Mouse (Mus musculus) kidney, adult 18-20 months (tissue): ENCODE measurements at regions not wholly inside any gene's neighbourhood (a gene's known extent, or its start where the extent isn't known, plus 50 kb on each side); places are given as distances from the start of the nearest gene placed in this dataset.

ENCODE experiments used
- DNase-seq: peaks from one replicate; pipeline ENCODE4 v3.0.0; 2021

DNA sequence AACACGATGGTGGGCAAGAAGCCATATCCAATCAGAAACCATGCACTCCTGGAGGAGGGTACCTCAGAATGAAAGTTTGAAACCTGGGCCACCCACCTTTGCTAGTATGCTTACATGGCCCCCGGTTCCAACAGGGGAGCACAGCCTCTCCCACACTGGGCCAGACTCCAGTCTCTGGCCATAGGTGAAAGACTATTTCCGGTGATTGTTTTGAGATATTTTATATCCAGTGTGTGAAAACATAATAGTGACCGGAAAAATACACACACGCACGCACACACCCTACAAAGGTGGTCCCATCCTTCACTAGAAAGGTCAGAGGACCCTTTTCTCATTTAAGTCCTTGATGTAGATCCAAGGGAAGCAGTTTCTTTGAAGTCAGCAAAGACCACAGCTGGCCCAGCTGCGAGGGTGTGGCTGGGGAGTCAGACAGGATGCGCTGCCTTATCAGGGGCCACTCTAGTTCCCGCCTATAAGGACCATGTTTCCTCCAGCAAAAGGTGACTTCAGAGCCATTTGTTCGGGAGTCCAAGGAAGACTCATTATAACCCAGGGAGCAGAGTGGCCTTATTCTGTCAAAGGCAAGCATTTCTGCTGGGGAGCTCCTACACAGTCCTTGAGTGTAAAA, 206.0 kb downstream of the Zfp36l1 start:
- no peak for DNase-seq

DNA sequence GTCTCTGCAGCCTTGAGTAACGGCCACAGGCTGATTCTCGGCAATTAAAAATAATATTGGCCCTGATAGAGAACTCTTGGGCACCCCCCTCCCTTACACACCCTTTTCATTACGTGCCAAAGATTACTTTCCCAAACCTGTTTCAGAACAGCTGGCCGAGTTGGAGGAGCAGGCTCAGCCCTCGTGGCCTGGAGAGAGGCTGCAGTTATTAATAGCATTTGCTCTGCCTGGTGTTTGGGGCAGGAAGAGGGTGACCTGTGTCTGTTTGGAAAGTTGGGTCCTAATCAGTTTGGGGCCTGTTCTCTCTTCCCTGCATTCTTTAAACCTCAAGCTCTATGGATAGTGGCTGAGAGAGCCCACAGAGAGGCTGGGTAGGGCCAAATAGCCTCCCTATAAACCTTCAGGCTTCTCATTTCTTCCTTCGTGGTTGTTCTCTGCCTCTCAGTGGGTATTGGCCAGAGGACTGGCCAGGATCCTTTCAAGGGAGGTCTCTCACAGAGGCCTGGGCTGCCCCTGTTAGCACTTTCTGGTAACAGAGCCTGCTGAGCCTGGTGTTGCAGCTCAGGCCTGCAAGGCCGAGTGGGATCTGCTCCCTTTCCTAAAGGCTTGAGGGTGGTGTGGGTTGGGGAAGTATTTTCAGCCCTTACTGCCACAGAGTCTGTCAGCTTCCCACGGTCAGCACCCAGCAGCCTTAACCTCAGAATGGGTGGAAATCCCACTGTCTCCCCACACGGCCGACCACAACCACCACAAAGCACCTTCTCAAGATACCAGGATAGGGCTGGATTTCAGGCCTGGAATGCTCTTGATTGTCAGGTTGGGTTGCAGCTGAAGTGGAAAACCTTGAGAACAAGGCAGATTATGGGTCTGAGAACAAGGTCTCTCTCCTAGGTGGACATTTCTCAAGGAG, 206.7 kb downstream of the Zfp36l1 start:
- no peak for DNase-seq

DNA sequence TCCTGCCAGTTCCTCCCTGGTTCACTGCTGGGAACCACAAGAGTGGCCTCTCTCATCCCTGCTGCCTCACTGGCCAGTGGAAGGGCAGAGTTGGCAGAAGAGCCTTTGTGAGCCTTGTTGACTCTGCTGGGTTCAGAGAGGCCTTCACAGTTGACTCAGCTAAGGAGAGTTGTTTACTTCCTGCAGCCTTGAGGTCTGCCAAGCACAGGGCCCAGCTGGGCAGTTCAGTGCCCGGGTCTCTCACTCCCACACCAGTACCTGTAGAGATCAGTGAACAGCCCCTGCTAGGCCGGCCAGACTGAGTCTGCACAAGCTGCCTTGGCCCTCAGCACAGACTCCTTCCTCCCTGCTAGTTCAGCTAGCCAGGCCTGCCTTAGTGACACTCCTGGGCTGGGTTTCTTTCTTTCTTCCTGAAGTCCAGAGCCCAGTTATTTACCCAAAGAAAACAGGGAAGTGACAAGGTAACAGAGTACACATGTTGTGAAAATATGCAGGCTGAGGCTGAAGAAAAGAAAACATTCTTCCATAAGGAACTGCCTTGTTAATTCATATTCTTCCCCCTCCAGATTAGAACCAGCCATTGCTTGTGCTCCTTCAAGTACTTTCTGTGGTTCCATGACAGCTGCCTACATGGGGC, 207.8 kb downstream of the Zfp36l1 start:
- DNase-seq, result no peak

DNA sequence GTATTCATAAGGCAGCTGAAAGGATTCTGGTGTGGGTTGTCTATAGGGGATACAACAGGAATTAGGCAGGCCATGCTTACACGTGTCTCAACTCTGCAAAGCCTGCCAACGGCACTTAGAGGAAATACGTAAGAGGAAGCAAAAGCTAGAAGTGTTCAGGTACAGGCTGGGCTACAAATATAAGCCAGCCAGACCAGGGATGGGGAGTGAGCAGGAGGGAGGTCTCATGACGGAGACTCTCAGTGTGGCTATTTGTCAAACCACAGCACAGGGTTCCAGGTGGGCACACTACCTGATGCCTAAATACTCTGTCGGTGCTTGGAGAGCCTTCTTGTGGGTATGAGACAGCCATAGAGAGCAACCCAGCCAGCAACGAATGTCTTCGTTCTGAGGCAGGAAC, 210.1 kb downstream of the Zfp36l1 start:
- no peak for DNase-seq

DNA sequence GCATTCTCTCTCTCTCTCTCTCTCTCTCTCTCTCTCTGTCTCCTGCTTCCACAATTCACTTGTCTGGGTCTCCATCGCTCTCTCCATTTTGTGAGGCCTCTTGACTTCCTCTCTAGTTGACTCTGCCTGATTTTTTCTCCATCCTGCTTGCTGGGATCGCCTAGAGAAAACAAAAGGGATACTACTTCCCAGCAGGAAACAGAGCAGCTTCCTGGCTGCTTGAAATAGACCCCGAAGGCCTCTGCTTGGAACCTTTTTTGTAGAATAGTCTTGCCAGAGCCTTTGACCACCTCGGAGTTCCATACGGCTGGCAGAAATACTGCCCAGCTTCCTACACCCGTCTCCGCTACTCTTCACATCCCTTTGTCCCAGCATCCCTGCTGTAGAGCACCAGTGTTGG, 210.7 kb downstream of the Zfp36l1 start:
- no peak for DNase-seq

DNA sequence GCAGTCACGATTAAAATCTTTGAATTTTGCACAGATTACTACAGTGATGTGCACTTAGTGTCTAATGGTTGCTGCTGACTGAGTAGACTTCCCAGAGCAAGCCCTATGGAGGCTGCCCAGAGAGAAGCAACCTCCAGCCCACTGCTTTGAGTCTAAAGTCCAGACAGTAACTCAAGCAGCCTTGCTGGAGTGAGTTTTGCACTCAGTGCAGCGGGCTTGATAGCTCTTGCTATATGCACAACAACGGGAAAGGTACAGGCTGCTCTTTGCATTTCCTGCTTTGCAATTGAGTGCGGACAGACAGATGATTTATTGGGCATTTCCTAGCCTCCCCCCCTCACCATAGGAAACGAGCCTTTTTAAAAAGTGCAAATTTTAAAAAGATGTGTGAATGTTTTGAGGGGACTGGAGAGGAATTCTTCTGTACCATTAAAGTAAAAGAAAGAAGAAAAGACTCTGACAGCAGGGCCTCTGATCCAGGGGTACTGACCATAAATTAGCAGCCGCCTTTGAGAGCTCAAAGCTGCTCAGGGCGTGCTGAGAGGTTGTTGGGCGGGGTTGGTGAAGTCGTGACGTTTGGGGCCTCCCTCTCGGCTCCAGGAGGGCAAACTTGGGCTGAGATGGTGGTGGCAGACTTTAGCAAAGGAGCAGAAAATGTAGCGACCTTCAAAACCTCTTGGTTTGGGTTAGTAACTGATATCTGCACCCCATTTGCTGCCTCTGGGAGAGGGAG, 214.4 kb downstream of the Zfp36l1 start:
- DNase-seq, result no peak

DNA sequence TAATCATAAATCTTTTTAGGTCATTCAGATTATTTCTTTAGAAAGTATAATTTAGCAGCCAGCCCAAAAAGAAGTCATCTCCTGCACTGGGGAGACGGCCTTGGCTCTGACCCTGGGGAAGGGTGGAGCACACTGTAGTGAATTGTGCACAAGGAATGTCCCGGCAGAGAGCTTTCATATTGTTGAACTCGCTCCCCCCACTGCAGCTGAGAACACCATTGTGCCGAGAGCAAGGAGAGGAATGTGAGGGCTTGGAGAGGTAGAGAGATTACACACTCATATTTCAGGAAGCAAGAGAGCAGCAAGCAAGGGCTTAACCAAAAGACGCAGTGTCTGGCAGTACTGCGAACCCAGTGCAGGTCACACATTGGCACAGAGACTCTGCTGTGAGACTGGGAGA, 216.8 kb downstream of the Zfp36l1 start:
- no peak for DNase-seq

DNA sequence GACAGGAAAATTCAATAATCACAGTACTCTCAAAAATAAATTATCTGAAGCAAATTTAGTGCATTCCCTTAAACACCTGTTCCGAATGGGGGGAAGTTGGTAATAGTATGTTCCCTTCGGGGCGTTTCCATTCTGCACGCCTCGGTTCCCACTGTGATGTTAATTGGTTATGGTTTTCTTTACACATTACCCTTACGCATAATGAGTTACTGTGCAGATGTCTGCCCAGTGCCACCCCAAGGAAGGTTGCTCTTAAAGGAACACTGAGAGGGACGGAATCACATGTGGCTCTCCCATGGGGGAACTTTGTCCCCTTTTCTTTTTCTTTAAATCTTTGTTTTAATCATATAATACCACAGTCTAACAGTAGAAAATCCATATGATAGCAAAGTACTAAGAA, 217.5 kb downstream of the Zfp36l1 start:
- DNase-seq, result no peak

DNA sequence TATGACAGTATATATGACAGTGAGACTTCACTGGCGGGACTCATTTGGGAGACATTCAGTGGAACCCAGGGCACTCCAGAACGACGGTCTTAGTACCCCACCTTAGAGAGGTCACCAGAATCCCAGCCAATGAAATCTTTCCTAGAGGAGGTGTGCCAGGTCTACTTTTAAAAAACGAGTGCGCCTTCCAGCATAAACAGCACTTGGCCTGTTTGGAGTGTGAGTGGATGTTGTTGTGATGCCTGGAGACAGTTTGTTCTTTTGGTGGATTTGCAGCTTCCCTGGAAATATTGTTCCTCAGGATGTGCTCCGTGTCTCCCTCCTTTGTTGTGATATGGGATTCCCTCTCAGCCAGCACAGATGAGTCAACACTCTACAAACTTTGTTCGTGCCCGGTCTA, 219.9 kb downstream of the Zfp36l1 start:
- DNase-seq, result no peak

DNA sequence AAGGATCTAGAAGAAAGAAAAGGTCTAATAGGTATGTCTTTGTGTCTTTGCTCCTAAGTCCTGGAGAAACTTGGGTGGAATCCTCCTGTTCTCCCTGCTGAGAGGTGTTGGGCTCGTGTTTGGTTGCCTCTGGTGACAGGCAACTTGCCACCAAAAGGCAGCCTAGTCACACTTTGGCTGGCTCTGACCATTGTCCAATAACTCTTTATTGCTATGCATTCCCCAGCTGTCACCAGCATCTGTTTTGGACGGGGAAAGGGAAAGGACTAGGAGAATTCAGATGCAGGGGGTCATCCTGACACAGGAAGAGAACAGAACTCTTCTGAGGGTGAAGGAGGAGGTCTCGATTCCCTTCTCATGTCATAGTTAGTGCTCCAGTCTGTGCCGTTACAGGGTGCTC, 220.9 kb downstream of the Zfp36l1 start:
- DNase-seq, result no peak

DNA sequence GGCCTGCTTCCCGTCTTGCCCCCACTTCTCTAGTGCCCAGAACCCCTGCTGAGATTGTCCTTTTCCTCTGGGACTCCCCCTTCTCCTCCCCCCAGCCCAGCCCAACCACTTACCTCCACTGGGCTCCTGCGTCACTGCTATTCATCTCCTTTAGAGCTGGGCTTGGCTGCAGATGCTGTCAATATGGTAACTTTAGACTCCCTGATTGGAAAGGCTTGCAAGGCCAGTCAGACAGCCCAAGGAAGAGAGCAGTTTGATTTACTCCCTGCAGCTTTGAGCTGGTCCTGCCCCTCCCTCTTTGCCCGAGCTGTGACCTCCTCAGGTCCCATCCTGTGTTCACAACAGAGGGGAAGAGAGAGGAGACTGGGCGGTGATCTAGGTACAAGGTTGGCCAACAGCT, 221.9 kb downstream of the Zfp36l1 start:
- DNase-seq, result no peak

DNA sequence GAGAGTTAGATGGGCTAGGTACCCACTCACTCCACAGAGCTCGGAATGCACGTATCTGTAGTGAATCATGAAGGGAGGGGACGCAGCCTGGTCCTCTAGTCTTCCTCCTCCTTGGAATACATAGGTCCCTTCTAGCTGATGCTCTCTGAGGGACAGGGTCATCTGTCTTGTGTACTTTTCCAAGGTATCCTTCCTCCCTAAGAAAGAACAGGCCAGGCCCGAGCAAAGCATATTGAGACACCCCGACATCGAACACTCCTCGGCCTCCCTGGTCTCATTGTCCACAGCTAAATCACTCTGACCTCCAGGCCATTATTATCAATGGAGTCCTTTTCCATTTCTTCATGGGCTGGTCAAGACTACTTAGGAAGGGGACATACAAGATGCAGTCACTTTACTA, 222.5 kb downstream of the Zfp36l1 start:
- DNase-seq, result no peak

DNA sequence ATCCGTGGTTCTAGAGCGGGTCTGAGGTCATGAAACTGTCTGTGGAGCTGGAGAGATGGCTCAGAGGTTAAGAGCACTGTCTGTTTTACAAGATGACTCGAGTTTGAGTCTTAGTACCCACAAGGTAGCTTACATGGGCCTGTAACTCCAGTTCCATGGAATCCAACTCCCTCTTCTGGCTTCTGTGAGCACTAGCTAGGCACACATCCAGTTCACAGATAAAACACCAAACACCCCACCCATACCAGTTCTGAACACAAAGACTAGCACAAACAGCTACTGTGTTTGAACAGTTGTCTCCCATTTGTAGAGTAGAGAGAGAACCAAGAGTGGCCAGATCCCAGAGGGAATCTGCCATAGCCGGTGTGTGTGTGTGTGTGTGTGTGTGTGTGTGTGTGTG, 224.0 kb downstream of the Zfp36l1 start:
- DNase-seq, result no peak

DNA sequence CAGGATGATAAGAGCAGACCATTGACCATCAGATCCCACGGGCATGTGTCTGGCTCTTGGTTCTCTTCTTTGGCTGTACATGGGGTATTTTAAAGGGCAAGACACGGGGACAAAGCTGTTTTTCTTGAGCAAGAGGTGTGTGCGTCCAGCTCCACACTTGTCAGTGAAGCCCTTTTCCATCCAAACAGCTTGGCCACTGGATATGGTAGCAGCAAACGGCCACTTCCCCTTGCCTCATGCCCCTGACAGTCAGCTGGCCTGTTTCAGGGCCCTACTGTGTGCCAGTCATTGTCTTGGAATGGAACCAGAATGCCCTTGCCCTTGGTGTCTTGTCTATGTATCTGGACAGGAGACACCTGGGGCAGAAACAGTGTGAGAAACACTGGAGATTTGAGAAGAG, 224.7 kb downstream of the Zfp36l1 start:
- no peak for DNase-seq

DNA sequence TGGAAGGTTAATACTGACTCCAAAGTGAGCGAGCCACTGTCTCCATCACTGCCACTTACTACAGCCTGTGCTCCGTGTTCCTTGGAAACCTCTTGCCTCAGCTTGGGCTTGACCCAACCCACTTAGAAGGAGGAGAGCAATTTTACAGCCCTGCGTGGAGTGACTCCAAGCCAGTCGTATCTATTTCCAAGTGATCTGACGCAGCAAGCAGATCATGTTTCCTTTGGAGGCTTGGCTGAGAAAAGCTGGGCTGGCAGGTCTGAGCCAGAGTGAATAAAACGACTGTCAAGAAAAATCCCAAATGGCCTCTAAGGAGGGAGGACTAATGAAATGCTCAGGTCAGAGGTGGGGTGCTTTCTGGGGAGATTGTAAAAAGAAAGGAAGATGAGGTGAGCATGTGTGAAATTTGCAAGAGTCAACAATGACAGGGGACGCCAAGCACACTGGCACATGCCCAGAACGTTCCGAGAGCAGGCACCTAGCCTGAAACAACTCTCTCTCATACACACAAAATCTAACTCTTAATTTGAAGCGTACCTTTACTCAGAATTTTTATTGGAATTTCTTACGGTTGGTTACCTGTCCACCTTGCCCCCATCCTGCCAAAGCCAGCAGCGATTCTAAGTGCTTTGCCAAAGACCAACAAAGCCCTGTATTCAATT, 225.5 kb downstream of the Zfp36l1 start:
- no peak for DNase-seq

DNA sequence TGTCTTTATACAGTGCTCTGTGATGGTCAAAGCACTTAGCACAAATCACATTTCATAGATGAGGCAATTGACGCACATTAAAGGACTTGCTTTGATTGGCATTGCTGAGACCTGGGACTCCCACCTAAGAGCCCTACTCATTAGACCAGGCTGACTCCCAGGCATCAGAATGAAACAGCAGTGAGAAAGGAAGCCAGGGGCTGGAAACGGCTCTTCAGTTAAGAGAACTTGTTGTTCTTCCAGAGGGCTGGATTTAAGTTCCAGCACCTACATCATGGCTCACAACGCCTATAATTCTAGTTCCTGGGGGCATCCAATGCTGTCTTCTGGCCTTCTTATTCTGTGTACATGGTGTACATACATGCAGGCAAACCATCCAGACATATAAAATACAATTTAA, 226.3 kb downstream of the Zfp36l1 start:
- no peak for DNase-seq

DNA sequence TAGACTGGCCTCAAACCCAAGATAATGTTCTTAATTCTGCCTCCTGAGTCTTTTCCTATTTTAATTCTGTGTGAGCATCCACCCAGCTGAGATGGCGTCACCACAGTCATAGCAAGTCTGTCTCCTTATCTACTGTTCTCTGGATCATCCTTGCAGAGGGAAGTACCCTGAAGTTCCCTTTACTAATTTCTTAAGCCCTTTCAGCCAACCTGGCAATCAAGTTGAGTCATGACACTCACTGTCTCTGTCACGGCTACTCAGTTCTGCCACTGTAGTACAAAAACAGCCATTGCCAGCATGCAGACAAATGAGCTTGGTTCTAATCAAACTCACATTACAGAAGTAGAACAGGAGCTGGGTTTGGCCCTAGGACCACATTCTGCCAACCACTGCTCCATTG, 227.5 kb downstream of the Zfp36l1 start:
- DNase-seq, result no peak

DNA sequence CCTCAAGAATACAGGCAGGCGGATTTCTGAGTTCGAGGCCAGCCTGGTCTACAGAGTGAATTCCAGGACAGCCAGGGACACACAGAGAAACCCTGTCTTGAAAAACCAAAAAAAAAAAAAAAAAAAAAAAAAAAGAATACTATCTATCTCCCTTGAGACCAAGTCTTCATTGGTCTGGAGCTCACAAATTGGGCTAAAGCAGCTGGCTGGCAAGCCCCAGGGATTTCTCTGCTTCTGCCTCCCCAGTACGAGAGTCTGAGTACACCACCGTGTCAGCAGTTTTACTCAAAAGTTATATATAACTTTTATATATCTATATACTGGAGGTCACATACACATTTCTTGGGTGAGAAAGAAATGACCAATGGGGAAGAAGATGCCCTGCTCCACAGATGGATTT, 229.2 kb downstream of the Zfp36l1 start:
- DNase-seq, result no peak

DNA sequence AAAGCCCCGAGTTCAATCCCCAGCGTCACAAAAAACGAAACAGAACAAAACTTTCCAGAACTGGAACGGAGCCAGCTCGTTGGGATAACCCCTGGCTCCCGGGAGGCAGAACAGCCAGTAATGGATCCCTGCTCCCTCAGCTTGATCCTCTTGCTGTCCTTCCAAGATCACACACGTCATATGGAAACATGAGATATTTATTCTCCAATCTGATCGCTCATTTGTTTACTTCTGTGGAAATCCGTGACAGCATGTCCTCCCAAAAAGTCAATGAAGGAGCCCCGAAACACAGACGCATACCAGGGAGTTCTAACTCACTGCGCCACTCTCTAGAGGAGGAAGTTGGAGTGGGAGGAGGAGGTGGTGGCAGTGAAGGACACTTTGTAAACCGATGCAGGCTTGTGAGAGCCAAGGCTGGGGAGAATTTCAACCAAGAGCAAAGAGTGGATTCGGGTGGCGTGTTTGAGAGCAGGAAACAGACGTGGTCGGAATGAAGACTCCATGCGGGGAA, 232.0 kb downstream of the Zfp36l1 start:
- DNase-seq, result no peak

DNA sequence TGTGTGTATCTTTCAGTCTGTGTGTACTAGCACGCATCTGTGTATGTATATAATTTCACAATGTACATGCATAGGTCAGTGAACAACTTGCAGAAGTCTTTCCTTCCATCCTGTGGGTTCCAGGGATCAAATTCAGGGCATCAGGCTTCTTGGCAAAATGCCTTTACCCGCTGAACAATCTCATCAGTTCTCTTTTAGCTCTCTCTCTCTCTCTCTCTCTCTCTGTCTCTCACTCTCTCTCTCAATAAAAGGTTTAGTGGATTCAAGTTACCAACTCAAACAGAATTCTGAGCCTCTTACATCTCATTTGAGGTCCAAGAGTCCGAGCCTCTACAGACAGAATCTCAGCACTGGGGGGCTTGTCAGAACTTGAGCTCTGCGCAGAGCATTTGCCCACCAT, 232.5 kb downstream of the Zfp36l1 start:
- no peak for DNase-seq

DNA sequence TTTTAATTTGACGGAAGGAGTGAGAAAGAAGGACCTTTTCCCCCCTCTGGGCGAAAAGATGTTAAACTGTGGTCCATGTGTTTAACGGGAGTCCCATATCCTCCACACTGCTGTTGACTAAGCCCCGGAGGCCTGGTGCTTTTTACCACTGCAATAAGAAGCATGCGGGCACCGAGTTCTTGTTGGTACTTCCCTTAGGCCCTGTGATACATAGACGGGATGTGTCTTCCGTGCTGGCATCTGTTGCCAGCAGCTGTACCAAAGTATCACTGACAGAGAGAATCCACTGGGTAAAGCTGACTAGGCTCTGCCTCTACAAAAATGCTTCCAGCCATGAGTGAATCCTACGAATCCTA, 232.9 kb downstream of the Zfp36l1 start:
- no peak for DNase-seq

DNA sequence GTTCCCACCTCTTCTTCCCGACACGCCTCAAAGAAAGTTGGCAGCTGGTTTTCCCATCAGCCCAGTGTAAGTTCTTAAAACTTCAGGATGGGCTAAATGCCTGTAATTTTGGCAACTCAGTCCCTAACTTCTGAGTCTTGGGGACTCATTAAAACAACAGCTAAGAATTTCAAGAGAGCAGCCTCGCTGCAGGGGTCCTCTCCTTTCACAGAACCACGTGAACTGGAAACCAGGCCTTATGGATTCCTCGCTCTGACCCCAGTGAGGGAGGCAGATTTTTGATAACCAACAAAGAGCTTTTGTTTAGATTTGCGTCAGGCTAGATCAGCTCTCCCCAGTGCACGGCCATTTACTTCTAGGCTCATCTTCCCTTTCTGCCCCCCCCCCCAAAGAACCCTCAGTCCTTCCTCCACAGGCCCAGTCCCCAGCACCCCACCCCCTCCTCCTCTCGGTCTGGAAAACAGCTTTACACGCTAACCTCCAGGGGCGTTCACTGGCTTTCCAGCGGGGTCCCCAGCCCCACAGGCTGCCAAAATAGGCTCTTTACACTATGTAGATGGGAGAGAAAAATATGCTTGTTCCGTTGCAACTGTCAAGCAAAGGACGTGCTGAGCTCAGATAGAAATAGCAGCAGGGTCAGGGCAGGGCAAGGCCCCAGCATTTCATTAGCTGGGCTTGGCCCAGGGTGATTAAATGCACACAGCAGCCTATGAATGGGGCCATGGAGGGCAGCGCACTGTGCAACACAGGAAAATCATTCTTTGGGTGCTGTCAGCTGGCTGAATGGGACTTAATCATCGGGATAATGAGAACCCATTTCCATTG, 233.5 kb downstream of the Zfp36l1 start:
- no peak for DNase-seq
